Mouse (Mus musculus) thymus, adult 2 months (tissue): Measurements from ENCODE around the gene Apbb2.

Experiments used
- CTCF ChIP-seq: fragments of 200-500 bp; IDR thresholded peaks from 2 replicates; pipeline ENCODE4 v1.5.1; 2012; ENCODE audit warnings: mild to moderate bottlenecking, control low read depth, low read length, moderate library complexity, borderline replicate concordance; ENCODE audit not compliant: control insufficient read depth, poor library complexity, insufficient read depth; ENCODE audit errors: extremely low read depth
- POLR2A ChIP-seq: fragments of 200-500 bp; IDR thresholded peaks from 2 replicates; pipeline ENCODE4 v1.6.1; 2012; ENCODE audit warnings: mild to moderate bottlenecking, low read length, control low read depth, moderate library complexity; ENCODE audit not compliant: control insufficient read depth, poor library complexity, insufficient read depth; ENCODE audit errors: extremely low read depth

DNA sequence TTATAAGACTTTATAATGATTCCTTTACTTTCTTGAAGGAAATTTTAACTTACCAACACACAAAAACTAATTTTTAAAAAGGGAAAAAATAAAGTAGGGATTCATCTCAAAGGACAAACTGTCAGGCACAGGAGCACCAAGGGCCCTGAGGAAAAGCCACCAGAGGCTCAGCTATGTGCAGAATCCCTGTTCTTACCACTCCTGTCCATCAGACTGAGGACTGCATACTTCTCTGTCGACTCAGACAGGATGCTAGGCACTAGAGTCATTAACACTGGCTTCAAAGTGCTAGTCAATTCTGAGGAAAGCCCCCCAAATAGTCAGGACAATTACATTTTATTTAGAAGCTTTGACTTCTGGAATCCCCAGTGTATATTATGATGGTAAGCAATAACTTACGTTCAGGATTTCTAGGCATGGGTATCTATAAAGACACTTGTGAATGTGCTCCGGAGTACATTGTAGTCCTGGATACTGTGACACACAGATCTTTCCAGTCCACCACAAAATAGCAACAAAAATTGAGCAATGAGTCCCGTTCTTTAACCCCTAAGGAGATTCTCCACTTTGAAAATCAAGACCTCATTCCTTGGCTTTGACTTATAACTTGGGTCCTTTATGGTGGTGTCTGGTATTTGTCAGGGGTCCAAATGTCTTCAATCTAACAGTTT is 150.1 kb downstream of the Apbb2 start:
- TF ChIP-seq CTCF (no peak), POLR2A (no peak)
